Mouse (Mus musculus): ENCODE data around the gene Ctnnbl1. TPM values are rescaled to one million over a fixed set of nuclear protein-coding genes. Genes with fewer than 3 reads are reported as not detected.

Gene Ctnnbl1
- polyA plus RNA-seq, 2 experiments, result 11.6 to 19.2 TPM

DNA sequence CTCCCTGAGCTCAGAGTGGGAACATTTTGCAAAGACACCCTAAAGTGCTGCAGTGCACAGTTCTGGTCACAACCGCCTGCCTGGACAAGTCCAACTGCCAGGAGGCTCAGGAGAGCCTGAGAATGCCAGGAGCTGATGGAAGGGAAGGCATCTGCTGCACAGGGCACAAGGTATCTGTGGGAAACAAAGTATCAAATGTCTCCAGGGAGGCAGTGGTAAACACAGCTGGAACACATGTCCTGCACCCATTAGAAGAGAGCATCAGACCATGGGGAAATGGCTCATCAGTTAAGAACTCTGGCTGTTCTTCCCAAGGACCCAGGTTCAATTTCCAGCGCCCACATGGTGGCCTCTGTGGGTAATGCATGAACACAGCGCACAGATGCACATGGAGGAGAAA lies 43.6 kb upstream of the Ctnnbl1 start:
- TF ChIP-seq CTCF (IDR thresholded peaks at IDR 0.05; ENCODE audit: low read depth) (no peak), EP300 (IDR thresholded peaks at IDR 0.05; ENCODE audit: low read depth) (no peak)
- no peak for DNase-seq (ENCODE audit: low read depth in 3 of 3, low spot score in 3 of 3)
- no peak overlapping the region for H3K9ac ChIP-seq (replicated peaks)
- no peak for ATAC-seq (ENCODE audit: insufficient read depth)
- no peaks in the 10 kb centered on the region for H3K4me1 ChIP-seq (replicated peaks; ENCODE audit: control insufficient read depth in 2 of 2, insufficient read depth in 2 of 2, low read length in 1 of 2)
- H3K27ac ChIP-seq, result no peak overlapping the region
- no peak overlapping the region for H3K4me2 ChIP-seq (ENCODE audit: low read depth)
- 67% methylated on average over 3 of the region's 3 CpGs for WGBS (ENCODE audit: insufficient replicate concordance)
- no peaks in the 10 kb centered on the region for H3K9me3 ChIP-seq (ENCODE audit: control insufficient read depth, low read length)
- no peaks in the 10 kb centered on the region for H3K36me3 ChIP-seq (replicated peaks; ENCODE audit: control insufficient read depth, insufficient read depth, low read depth)
- no peak overlapping the region for H3K4me3 ChIP-seq (ENCODE audit: insufficient read depth in 1 of 2, low read depth in 2 of 2, low read length in 2 of 2)
- H3K27me3 ChIP-seq (ENCODE audit: control insufficient read depth, insufficient read depth, low read length), result no peaks in the 10 kb centered on the region

DNA sequence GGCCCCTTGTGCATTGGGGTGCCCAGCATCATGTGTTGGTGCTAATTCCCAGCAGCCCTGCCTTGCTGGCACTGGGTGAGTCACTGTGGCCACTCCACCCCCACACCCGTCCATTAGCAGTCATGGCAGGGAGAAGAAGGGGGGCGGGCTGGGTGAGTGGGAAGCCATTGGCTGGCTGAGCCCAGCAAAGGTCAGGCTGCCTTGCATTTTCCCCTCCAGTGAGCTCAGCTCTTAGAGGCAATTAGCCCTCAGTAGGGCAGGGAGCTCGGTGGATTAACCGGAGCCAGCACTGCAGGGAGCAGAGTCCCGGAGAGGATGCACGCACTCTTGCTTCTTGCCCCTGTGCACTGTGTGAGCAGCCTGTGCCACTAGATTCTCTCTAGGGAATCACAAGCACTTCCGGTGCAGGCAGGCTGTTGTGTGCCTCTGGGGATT lies 40.9 kb upstream of the Ctnnbl1 start:
- WGBS (ENCODE audit: insufficient replicate concordance), result 53% methylated on average over 7 of the region's 7 CpGs
- no peak for ATAC-seq (ENCODE audit: insufficient read depth)
- Histone ChIP-seq H3K36me3 (replicated peaks; ENCODE audit: control insufficient read depth, insufficient read depth, low read depth) (no peaks in the 10 kb centered on the region), H3K4me2 (ENCODE audit: low read depth) (no peak overlapping the region), H3K27ac (no peak overlapping the region), H3K27me3 (ENCODE audit: control insufficient read depth, insufficient read depth, low read length) (no peaks in the 10 kb centered on the region), H3K4me3 (ENCODE audit: insufficient read depth in 1 of 2, low read depth in 2 of 2, low read length in 2 of 2) (no peak overlapping the region), H3K9me3 (ENCODE audit: control insufficient read depth, low read length) (no peaks in the 10 kb centered on the region), H3K4me1 (replicated peaks; ENCODE audit: control insufficient read depth in 2 of 2, insufficient read depth in 2 of 2, low read length in 1 of 2) (no peaks in the 10 kb centered on the region), H3K9ac (replicated peaks) (no peak overlapping the region)
- TF ChIP-seq CTCF (IDR thresholded peaks at IDR 0.05; ENCODE audit: low read depth), result no peak
- no peak for TF ChIP-seq EP300 (IDR thresholded peaks at IDR 0.05; ENCODE audit: low read depth)
- DNase-seq (ENCODE audit: low read depth in 3 of 3, low spot score in 3 of 3), result no peak

DNA sequence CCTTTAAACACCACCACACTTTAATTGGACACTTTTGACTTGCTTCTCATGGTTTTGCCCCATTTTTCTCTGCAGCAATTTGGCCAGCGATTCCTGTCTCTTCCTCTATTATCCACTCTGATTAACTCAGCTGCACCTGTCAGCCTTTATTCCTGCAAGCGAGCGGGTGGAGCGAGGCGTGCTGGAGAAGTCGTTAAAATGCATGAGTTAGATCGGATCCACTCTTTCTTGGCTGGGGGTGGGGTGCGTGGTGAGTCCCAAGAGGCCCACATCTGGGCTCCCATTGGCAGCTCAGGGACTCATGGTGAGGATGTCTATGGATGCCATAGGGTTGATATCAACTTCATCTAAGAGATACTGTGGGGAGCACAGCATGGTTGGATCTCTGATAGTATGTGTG lies 34.0 kb upstream of the Ctnnbl1 start:
- WGBS (ENCODE audit: insufficient replicate concordance), result 47% methylated on average over 8 of the region's 8 CpGs
- ATAC-seq (ENCODE audit: insufficient read depth) (no peak), DNase-seq (ENCODE audit: low read depth in 3 of 3, low spot score in 3 of 3) (no peak)
- no peak overlapping the region for H3K4me2 ChIP-seq (ENCODE audit: low read depth)
- no peaks in the 10 kb centered on the region for H3K36me3 ChIP-seq (replicated peaks; ENCODE audit: control insufficient read depth, insufficient read depth, low read depth)
- H3K4me1 ChIP-seq (replicated peaks; ENCODE audit: control insufficient read depth in 2 of 2, insufficient read depth in 2 of 2, low read length in 1 of 2), result no peaks in the 10 kb centered on the region
- no peaks in the 10 kb centered on the region for H3K9me3 ChIP-seq (ENCODE audit: control insufficient read depth, low read length)
- H3K4me3 ChIP-seq (ENCODE audit: insufficient read depth in 1 of 2, low read depth in 2 of 2, low read length in 2 of 2), result no peak overlapping the region
- no peaks in the 10 kb centered on the region; the same call in 1 of the 2 replicates for H3K27me3 ChIP-seq (ENCODE audit: control insufficient read depth, insufficient read depth, low read length)
- no peak overlapping the region for H3K27ac ChIP-seq
- H3K9ac ChIP-seq (replicated peaks), result no peak overlapping the region
- TF ChIP-seq CTCF (IDR thresholded peaks at IDR 0.05; ENCODE audit: low read depth) (no peak), EP300 (IDR thresholded peaks at IDR 0.05; ENCODE audit: low read depth) (no peak)

DNA sequence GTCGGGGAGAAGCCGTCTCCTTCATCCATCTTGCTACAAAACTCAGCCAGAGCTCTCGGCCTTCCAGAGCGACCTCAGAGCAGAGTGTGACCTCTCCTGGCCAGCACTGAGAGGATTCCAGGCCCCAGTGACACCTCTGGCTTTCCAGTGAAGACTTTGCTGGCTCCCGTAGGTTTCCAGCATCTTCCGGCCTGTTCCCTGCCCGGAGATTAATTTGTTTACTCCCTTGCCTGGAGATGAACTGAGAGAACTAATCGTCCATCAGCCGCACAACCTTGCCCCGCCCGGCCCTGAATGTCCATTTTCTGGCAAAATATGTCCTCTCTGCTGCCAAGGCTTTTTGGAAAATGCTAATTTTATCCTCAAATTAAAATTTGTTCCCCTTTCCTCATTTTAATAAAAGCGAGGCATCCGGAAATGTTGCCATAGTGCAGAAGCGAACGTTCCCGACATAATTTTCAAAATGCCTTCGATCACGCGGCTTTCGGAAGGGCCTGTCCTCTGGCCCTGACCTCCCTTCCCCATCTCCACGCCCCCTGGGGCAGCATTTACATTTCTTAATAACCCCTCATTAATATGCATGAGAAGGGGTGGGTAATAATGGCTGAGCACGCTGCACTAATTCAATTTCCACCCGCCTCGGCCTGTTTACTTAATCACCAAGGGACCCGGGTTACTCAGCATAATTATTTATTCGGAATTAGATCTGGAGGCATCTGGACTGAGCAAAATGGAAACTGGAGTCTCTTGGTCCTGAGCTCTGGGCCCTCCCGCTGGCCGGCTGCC lies 32.0 kb upstream of the Ctnnbl1 start:
- no peaks in the 10 kb centered on the region for H3K9me3 ChIP-seq (ENCODE audit: control insufficient read depth, low read length)
- H3K36me3 ChIP-seq (replicated peaks; ENCODE audit: control insufficient read depth, insufficient read depth, low read depth), result no peaks in the 10 kb centered on the region
- 41% methylated on average over 28 of the region's 28 CpGs for WGBS (ENCODE audit: insufficient replicate concordance)
- no peaks in the 10 kb centered on the region for H3K4me1 ChIP-seq (replicated peaks; ENCODE audit: control insufficient read depth in 2 of 2, insufficient read depth in 2 of 2, low read length in 1 of 2)
- DNase-seq (ENCODE audit: low read depth in 3 of 3, low spot score in 3 of 3), result no peak
- no peak for TF ChIP-seq CTCF (IDR thresholded peaks at IDR 0.05; ENCODE audit: low read depth)
- TF ChIP-seq EP300 (IDR thresholded peaks at IDR 0.05; ENCODE audit: low read depth), result no peak
- H3K9ac ChIP-seq (replicated peaks), result no peak overlapping the region
- H3K4me2 ChIP-seq (ENCODE audit: low read depth), result no peak overlapping the region
- H3K4me3 ChIP-seq (ENCODE audit: insufficient read depth in 1 of 2, low read depth in 2 of 2, low read length in 2 of 2), result no peak overlapping the region
- H3K27me3 ChIP-seq (ENCODE audit: control insufficient read depth, insufficient read depth, low read length), result no peaks in the 10 kb centered on the region; the same call in 1 of the 2 replicates
- ATAC-seq (ENCODE audit: insufficient read depth), result no peak
- no peak overlapping the region for H3K27ac ChIP-seq

DNA sequence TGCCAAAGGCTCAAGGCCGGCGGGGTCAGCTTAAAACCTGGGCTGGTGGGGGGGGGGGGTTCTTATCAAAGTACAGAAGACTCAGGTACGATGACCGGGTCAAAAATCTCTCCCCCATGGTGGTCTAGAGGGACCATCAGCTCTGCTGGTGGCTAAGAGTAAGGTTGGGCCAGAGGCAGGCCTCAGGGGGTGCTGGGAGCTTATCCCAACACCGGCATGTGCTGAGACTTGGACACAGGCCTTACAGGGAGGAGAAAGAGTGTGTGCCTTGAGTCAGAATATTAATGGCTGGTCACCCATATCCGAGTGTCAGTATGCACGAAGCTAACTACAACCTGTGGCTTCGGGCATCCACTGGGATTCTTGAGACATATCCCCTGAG lies 31.4 kb upstream of the Ctnnbl1 start:
- Histone ChIP-seq H3K27ac (no peak overlapping the region), H3K27me3 (ENCODE audit: control insufficient read depth, insufficient read depth, low read length) (no peaks in the 10 kb centered on the region; the same call in 1 of the 2 replicates), H3K36me3 (replicated peaks; ENCODE audit: control insufficient read depth, insufficient read depth, low read depth) (no peaks in the 10 kb centered on the region), H3K9me3 (ENCODE audit: control insufficient read depth, low read length) (no peaks in the 10 kb centered on the region), H3K4me2 (ENCODE audit: low read depth) (no peak overlapping the region), H3K4me3 (ENCODE audit: insufficient read depth in 1 of 2, low read depth in 2 of 2, low read length in 2 of 2) (no peak overlapping the region), H3K4me1 (replicated peaks; ENCODE audit: control insufficient read depth in 2 of 2, insufficient read depth in 2 of 2, low read length in 1 of 2) (no peaks in the 10 kb centered on the region), H3K9ac (replicated peaks) (no peak overlapping the region)
- TF ChIP-seq CTCF (IDR thresholded peaks at IDR 0.05; ENCODE audit: low read depth) (no peak), EP300 (IDR thresholded peaks at IDR 0.05; ENCODE audit: low read depth) (no peak)
- 52% methylated on average over 8 of the region's 8 CpGs for WGBS (ENCODE audit: insufficient replicate concordance)
- no peak for ATAC-seq (ENCODE audit: insufficient read depth)
- DNase-seq (ENCODE audit: low read depth in 3 of 3, low spot score in 3 of 3), result no peak

Measured in liver, embryonic 14.5 days (tissue).